Mouse (Mus musculus) heart, adult 2 months (tissue): Measurements from ENCODE around the gene Adgb. TPM values are rescaled to one million over a fixed set of nuclear protein-coding genes. Genes with fewer than 3 reads are reported as not detected.

Experiments
- DNase-seq, 2 experiments: peaks; one replicate each; pipeline ENCODE4 v3.0.0; 2021
- H3K27ac ChIP-seq: fragments of 200-600 bp; 2 replicates; pipeline ENCODE4 v1.8.1; 2022
- H3K27me3 ChIP-seq: fragments of 200-500 bp; 2 replicates; pipeline ENCODE4 v1.6.1; 2012; ENCODE audit warnings: mild to moderate bottlenecking, low read length, inconsistent platforms, mixed read lengths; ENCODE audit not compliant: control insufficient read depth, insufficient read depth
- H3K36me3 ChIP-seq: fragments of 200-500 bp; 2 replicates; pipeline ENCODE4 v1.6.1; 2012; ENCODE audit warnings: low read length, inconsistent platforms; ENCODE audit not compliant: control insufficient read depth, insufficient read depth
- H3K4me1 ChIP-seq: fragments of 200-500 bp; 2 replicates; pipeline ENCODE4 v1.6.1; 2011; ENCODE audit warnings: low read length; ENCODE audit not compliant: control insufficient read depth, insufficient read depth
- H3K4me3 ChIP-seq: fragments of 200-600 bp; 2 replicates; pipeline ENCODE4 v1.8.1; 2022
- H3K79me2 ChIP-seq: fragments of 200-500 bp; replicated peaks from 2 replicates; pipeline ENCODE4 v1.6.1; 2012; ENCODE audit warnings: mild to moderate bottlenecking, inconsistent platforms, low read length, moderate library complexity, mixed read lengths; ENCODE audit not compliant: control insufficient read depth, insufficient read depth
- H3K9ac ChIP-seq: fragments of 200-500 bp; 2 replicates; pipeline ENCODE4 v1.6.1; 2012; ENCODE audit warnings: low read depth, mild to moderate bottlenecking, control low read depth, inconsistent platforms, low read length, mixed read lengths
- CTCF ChIP-seq: fragments of 200-600 bp; IDR thresholded peaks from 2 replicates; pipeline ENCODE4 v1.8.1; 2022; ENCODE audit warnings: antibody characterized with exemption, mild to moderate bottlenecking, moderate library complexity
- EP300 ChIP-seq: fragments of 200-500 bp; IDR thresholded peaks from 2 replicates; pipeline ENCODE4 v1.6.1; 2011; ENCODE audit warnings: low read depth, low read length, control low read depth; ENCODE audit not compliant: insufficient read depth
- POLR2A ChIP-seq: fragments of 200-500 bp; IDR thresholded peaks from 2 replicates; pipeline ENCODE4 v1.6.1; 2011; ENCODE audit warnings: mild to moderate bottlenecking, low read depth, low read length, control low read depth; ENCODE audit not compliant: insufficient read depth
- WGBS: fragments of 180-500 bp; shearing (Covaris S2); methylation state at CpG from one replicate; pipeline ENCODE4 v1.1.7; 2018; 5-methylcytosine and 5-hydroxymethylcytosine counted together
- intact Hi-C: fragments of 180-260 bp; cut with DNase I; formaldehyde crosslinking; loops from one replicate; pipeline ENCODE4 v1.15.1; 2025
- polyA plus RNA-seq: library from polyadenylated mRNA; depleted of rRNA; stranded (reverse); fragments of >200 nt; gene quantifications from 2 replicates; pipeline ENCODE4 v1.2.3, GENCODE M21; 2012
- total RNA-seq, 2 experiments: library from RNA; stranded (reverse); gene quantifications; 2 replicates each; pipeline ENCODE4 v1.2.3; 2021

The Adgb gene
- total and polyA plus RNA-seq, 3 experiments = 0.07 to 0.27 TPM; not detected in 1

- Histone ChIP-seq H3K27ac (no peak overlapping the region), H3K36me3 (no peaks in the 10 kb centered on the region), H3K9ac (no peak overlapping the region), H3K4me3 (no peak overlapping the region), H3K79me2 (no peaks in the 10 kb centered on the region), H3K27me3 (no peaks in the 10 kb centered on the region), H3K4me1 (no peaks in the 10 kb centered on the region)
- 50% methylated on average over 5 of the region's 5 CpGs for WGBS
- DNase-seq = no peak
- intact Hi-C loops = no loop called here
- TF ChIP-seq EP300 (no peak), CTCF (no peak), POLR2A (no peak)
Observed at GRCm38 (mm10) chr10:10429635-10430034, 42.5 kb downstream of the Adgb start.

DNA sequence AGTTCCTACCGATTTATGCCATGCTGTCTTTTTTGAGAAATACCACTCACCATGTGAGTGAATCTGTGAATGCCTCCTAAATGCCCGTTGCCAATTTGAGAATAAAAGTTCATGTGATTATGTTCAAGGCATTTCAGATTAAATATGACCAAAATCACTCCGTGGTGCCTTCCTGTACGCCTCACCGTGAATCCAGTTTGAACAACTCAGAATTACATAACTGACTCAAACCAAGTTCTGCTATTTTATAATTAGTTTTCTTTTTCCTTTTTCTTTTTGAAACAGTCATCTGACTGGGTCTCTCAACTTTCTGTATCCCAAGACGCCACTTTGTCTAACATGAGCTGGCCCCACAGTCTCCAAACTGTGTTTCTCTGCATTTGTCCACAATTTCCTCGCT is 43.1 kb downstream of the Adgb start:
- Histone ChIP-seq H3K36me3 (no peaks in the 10 kb centered on the region), H3K27me3 (no peaks in the 10 kb centered on the region), H3K79me2 (no peaks in the 10 kb centered on the region), H3K9ac (no peak overlapping the region), H3K27ac (no peak overlapping the region), H3K4me3 (no peak overlapping the region), H3K4me1 (no peaks in the 10 kb centered on the region)
- WGBS = 79% methylated on average over 7 of the region's 7 CpGs
- intact Hi-C loops = no loop called here
- TF ChIP-seq CTCF (no peak), EP300 (no peak), POLR2A (no peak)
- DNase-seq = no peak

- TF ChIP-seq POLR2A (no peak), CTCF (no peak), EP300 (no peak)
- Histone ChIP-seq H3K27ac (no peak overlapping the region), H3K4me1 (no peaks in the 10 kb centered on the region), H3K9ac (no peak overlapping the region), H3K27me3 (no peaks in the 10 kb centered on the region), H3K4me3 (no peak overlapping the region), H3K79me2 (no peaks in the 10 kb centered on the region), H3K36me3 (no peaks in the 10 kb centered on the region)
- intact Hi-C loops = no loop called here
- no peak for DNase-seq
- 81% methylated on average over 2 of the region's 2 CpGs for WGBS
Observed at GRCm38 (mm10) chr10:10424383-10424782, 47.7 kb downstream of the Adgb start.

DNA sequence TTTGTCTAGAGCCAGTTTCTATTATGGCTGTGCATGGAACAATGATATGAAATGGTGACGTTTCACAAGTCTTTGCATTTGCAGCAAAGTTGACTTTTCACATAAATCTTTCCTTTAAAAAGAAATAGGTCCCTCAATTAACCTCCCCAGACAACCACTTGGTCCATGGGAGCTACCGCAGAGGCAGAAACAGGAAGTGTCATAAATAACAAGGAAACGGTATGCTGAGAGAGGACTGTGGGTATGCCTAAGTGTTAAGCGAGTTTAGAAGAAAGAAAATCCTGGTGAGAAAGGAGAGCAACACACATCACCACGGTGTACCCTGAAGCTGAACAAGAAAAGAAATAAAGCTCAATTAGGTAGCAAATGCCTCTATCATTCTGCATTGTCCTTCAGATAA is 61.1 kb downstream of the Adgb start:
- Histone ChIP-seq H3K9ac (no peak overlapping the region), H3K4me1 (no peaks in the 10 kb centered on the region), H3K79me2 (no peaks in the 10 kb centered on the region), H3K27me3 (no peaks in the 10 kb centered on the region), H3K4me3 (no peak overlapping the region), H3K27ac (no peak overlapping the region), H3K36me3 (no peaks in the 10 kb centered on the region)
- intact Hi-C loops = no loop called here
- TF ChIP-seq EP300 = no peak
- no peak for TF ChIP-seq POLR2A
- TF ChIP-seq CTCF = no peak
- 51% methylated on average over 5 of the region's 5 CpGs for WGBS
- DNase-seq = no peak

DNA sequence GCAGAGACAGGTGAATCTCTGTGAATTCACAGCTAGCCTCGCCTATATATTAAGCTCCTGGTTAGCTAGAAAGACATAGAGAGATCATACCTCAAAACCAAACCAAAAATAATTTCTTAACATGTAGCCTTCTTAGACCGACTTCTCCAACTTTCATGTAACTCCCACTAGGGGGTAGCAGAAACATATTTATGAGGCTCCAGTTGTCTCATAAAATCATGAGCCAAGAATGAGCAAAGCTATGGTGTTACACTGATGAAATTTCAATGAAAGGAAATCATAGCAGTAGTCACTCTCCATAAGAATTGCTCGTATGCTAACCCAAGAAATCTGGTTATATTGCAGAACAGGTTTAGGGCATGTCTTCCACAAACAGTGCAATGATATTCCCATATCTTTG is 64.0 kb downstream of the Adgb start:
- H3K27ac ChIP-seq = no peak overlapping the region
- no peak overlapping the region for H3K9ac ChIP-seq
- no peaks in the 10 kb centered on the region for H3K36me3 ChIP-seq
- peak; percentile 77 for TF ChIP-seq CTCF
- TF ChIP-seq POLR2A = no peak
- intact Hi-C loops = loop anchor here (1.0 to 10.0 kb wide), 2 partner anchors 150 to 767 kb away; partner anchors contain the start of gene Rab32
- no peak for DNase-seq
- no peak overlapping the region for H3K4me3 ChIP-seq
- no peaks in the 10 kb centered on the region for H3K27me3 ChIP-seq
- 6% methylated on average over 3 of the region's 3 CpGs for WGBS
- H3K4me1 ChIP-seq = no peaks in the 10 kb centered on the region
- H3K79me2 ChIP-seq = no peaks in the 10 kb centered on the region

DNA sequence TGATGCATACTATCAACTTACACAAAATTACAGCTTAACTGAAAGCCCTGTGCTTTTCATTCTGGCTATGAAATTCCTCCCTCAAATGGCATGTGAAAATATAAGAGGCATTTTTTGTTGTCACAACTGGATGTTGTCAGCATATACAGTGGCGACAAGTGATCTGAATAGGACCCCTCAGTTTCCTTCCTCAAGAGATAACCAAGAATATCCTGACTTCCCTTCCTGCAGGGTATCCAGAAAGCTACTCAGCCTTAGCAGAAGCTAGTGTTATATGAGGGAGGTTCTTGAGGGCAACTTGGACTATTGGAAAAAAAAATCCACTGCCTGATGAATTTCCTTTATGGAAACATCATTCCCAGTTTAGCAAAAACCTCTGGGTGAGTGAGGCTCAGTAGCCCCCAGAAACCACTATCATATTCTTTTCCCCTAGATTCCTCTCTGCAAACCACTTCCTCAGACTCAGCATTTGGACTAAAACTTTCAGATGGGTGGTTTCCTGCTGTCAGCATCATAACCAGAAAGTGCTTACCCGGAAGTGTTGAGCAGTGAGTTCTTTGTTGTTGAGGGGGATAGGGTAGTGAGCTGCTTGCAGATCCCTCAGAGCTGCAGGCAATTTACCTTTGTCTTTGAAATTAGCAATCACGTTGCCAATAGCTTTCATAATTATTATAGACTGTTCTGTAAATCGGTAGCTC is 76.2 kb downstream of the Adgb start:
- Histone ChIP-seq H3K36me3 (no peaks in the 10 kb centered on the region), H3K79me2 (no peaks in the 10 kb centered on the region), H3K9ac (no peak overlapping the region), H3K4me3 (no peak overlapping the region), H3K4me1 (no peaks in the 10 kb centered on the region), H3K27me3 (no peaks in the 10 kb centered on the region), H3K27ac (no peak overlapping the region)
- intact Hi-C loops = no loop called here
- 36% methylated on average over 4 of the region's 4 CpGs for WGBS
- TF ChIP-seq EP300 (no peak), POLR2A (no peak), CTCF (no peak)
- DNase-seq = no peak
